Mouse (Mus musculus) bone marrow macrophage, adult 2 months (primary cell): ENCODE results near the gene Angptl8.

ENCODE experiments used
- CTCF ChIP-seq: IDR thresholded peaks from 2 replicates; pipeline ENCODE4 v1.5.1; 2012; ENCODE audit warnings: low read depth, mild to moderate bottlenecking, low read length, moderate library complexity
- POLR2A ChIP-seq: IDR thresholded peaks from 2 replicates; pipeline ENCODE4 v1.6.1; 2012; ENCODE audit warnings: mild to moderate bottlenecking, low read depth, low read length, borderline replicate concordance

GRCm38 (mm10) chr9:21806976-21807375 is 28.3 kb upstream of the Angptl8 start:
- TF ChIP-seq CTCF (no peak), POLR2A (no peak)
